Mouse (Mus musculus): Measurements from ENCODE around the gene Mfsd5. TPM values are rescaled to one million over a fixed set of nuclear protein-coding genes. Genes with fewer than 3 reads are reported as not detected.
A peak's percentile ranks its signal among the peaks of the same experiment; 100 is the strongest.

Mfsd5 gene
- total and polyA plus RNA-seq, 2 experiments from 2014 or later = 59.3 to 63.5 TPM

DNA sequence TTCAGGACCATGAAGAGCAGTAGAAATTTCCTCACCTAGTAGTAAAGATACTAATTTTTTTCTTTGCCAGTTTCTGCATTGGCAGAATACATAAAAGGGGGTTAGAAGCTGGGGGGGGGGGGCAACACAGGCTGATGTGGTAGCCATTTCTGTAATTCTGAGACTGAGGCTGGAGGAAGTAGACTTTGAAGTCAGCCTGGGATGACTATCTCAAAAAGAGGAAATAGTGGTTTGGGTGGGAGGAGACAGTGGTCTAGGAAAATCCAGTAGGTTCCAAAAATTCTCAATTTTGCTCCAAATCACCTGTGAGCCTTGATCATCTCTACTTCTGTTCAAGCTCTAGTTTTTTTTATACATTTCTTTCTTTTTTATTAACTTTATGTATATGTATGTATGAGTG lies 32.2 kb downstream of the Mfsd5 start:
- no peaks in the 10 kb centered on the region for H3K27me3 ChIP-seq (ENCODE audit: insufficient read depth, low read length)
- H3K4me1 ChIP-seq (ENCODE audit: insufficient read depth, low read length) = no peaks in the 10 kb centered on the region
- H3K9me3 ChIP-seq (ENCODE audit: low read length) = no peaks in the 10 kb centered on the region
- no peak overlapping the region for H3K27ac ChIP-seq (ENCODE audit: low read depth, low read length)
- no peak for DNase-seq (ENCODE audit: low spot score)
- H3K9ac ChIP-seq (replicated peaks; ENCODE audit: low read length, poor library complexity, severe bottlenecking) = no peak overlapping the region
- no peak for ATAC-seq (ENCODE audit: low FRiP score)
- H3K4me3 ChIP-seq (ENCODE audit: low read depth, low read length) = no peak overlapping the region
- TF ChIP-seq CTCF (IDR thresholded peaks at IDR 0.05) = no peak
- no peak overlapping the region for H3K4me2 ChIP-seq (ENCODE audit: low read depth, low read length, poor library complexity, severe bottlenecking)
- H3K36me3 ChIP-seq (ENCODE audit: insufficient read depth, low read length) = no peaks in the 10 kb centered on the region

DNA sequence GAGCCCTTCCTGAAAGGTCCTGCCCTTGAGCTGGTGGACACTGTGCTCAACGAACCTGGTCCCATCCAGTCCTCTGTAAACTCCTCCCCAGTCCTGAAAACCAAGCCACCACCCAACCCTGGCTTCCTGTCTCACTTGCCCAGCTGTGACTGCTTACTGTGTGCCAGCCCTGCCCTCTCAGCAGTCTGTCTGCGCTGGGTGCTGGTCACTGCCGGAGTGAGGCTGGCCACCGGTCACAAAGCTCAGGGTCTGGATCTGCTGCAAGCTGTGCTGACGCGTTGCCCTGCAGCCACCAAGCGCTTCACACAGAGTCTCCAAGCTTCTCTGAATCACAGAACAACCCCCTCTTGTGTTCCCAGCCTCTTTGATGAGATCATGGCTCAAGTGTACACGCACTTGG lies 36.0 kb downstream of the Mfsd5 start:
- no peak for ATAC-seq (ENCODE audit: low FRiP score)
- no peak overlapping the region for H3K27ac ChIP-seq (ENCODE audit: low read depth, low read length)
- H3K4me1 ChIP-seq (ENCODE audit: insufficient read depth, low read length) = no peaks in the 10 kb centered on the region
- H3K4me2 ChIP-seq (ENCODE audit: low read depth, low read length, poor library complexity, severe bottlenecking) = no peak overlapping the region
- no peak for TF ChIP-seq CTCF (IDR thresholded peaks at IDR 0.05)
- H3K4me3 ChIP-seq (ENCODE audit: low read depth, low read length) = no peak overlapping the region
- no peaks in the 10 kb centered on the region for H3K36me3 ChIP-seq (ENCODE audit: insufficient read depth, low read length)
- 92% methylated on average over 8 of the region's 8 CpGs for WGBS
- no peaks in the 10 kb centered on the region for H3K27me3 ChIP-seq (ENCODE audit: insufficient read depth, low read length)
- no peak overlapping the region for H3K9ac ChIP-seq (replicated peaks; ENCODE audit: low read length, poor library complexity, severe bottlenecking)
- DNase-seq (ENCODE audit: low spot score) = no peak
- no peaks in the 10 kb centered on the region for H3K9me3 ChIP-seq (ENCODE audit: low read length)

DNA sequence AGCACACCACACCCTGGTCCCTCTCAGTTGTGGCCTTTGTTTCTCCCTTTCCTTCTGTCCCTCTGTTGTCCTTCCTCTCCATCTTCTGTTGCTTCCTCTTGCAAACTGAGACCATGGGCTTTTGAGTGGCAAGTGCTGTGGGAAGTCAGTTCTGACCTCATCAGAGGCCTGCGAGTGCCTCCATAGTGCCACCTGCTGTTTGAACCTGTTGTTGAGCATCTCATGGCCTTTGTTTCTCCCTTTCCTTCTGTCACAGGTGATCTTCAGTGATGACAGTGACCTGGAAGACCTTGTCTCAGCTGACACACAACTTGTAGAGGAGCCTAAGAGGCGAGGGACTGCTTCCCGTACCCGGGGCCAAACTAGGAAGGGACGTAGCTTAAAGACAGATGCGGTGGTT lies 37.0 kb downstream of the Mfsd5 start:
- Histone ChIP-seq H3K36me3 (ENCODE audit: insufficient read depth, low read length) (no peaks in the 10 kb centered on the region), H3K4me2 (ENCODE audit: low read depth, low read length, poor library complexity, severe bottlenecking) (no peak overlapping the region), H3K4me1 (ENCODE audit: insufficient read depth, low read length) (no peaks in the 10 kb centered on the region), H3K27me3 (ENCODE audit: insufficient read depth, low read length) (no peaks in the 10 kb centered on the region), H3K27ac (ENCODE audit: low read depth, low read length) (no peak overlapping the region), H3K9ac (replicated peaks; ENCODE audit: low read length, poor library complexity, severe bottlenecking) (no peak overlapping the region), H3K9me3 (ENCODE audit: low read length) (no peaks in the 10 kb centered on the region), H3K4me3 (ENCODE audit: low read depth, low read length) (no peak overlapping the region)
- DNase-seq (ENCODE audit: low spot score) (peak; percentile 53), ATAC-seq (ENCODE audit: low FRiP score) (no peak)
- TF ChIP-seq CTCF (IDR thresholded peaks at IDR 0.05) = peak; percentile 77
- 82% methylated on average over 6 of the region's 6 CpGs for WGBS

DNA sequence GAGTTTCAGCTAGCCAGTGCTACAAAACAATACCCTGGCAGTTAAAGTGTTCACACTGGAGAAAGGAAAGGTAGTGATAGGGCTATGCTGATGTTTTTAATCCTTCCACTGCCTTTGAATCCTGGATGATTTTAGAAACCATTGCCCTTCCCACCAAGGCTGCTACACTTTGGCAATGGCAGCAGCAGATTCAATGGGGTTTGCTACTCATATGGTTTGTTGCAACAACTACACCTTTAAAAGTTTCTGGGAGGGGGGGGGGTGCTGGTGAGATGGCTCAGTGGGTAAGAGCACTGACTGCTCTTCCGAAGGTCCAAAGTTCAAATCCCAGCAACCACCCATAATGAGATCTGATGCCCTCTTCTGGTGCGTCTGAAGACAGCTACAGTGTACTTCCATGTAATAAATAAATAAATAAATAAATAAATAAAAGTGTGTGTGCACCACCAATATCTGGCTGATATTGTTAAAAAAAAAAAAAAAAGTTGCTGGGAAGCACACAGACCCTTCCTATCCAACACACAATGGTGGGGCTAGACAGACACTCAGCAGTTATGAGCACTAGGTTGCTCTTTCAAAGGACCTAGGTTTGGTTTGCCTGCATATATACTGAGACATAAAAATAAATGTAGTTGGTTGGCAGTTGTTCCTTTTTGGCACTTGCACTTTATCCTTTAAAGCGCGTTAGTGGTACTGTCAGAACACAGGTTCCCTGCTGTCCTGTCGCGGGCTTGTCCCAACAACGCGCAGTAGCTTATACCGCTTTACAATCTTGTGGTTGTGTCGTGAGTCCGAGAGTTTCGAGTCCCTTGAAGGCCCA lies 45.6 kb downstream of the Mfsd5 start:
- H3K27ac ChIP-seq (ENCODE audit: low read depth, low read length) = no peak overlapping the region
- H3K36me3 ChIP-seq (ENCODE audit: insufficient read depth, low read length) = peaks cover 6% of the 10 kb centered on the region; the same call in 1 of the 2 replicates
- no peak for TF ChIP-seq CTCF (IDR thresholded peaks at IDR 0.05)
- ATAC-seq (ENCODE audit: low FRiP score) = no peak
- no peak overlapping the region for H3K4me3 ChIP-seq (ENCODE audit: low read depth, low read length)
- 0 out of 2 replicates have a peak overlapping the region, but pooled peaks have one; percentile 15 for H3K4me2 ChIP-seq (ENCODE audit: low read depth, low read length, poor library complexity, severe bottlenecking)
- H3K27me3 ChIP-seq (ENCODE audit: insufficient read depth, low read length) = no peaks in the 10 kb centered on the region
- 78% methylated on average over 12 of the region's 12 CpGs for WGBS
- H3K4me1 ChIP-seq (ENCODE audit: insufficient read depth, low read length) = peaks cover 8% of the 10 kb centered on the region
- DNase-seq (ENCODE audit: low spot score) = no peak
- no peaks in the 10 kb centered on the region for H3K9me3 ChIP-seq (ENCODE audit: low read length)
- H3K9ac ChIP-seq (replicated peaks; ENCODE audit: low read length, poor library complexity, severe bottlenecking) = no peak overlapping the region

DNA sequence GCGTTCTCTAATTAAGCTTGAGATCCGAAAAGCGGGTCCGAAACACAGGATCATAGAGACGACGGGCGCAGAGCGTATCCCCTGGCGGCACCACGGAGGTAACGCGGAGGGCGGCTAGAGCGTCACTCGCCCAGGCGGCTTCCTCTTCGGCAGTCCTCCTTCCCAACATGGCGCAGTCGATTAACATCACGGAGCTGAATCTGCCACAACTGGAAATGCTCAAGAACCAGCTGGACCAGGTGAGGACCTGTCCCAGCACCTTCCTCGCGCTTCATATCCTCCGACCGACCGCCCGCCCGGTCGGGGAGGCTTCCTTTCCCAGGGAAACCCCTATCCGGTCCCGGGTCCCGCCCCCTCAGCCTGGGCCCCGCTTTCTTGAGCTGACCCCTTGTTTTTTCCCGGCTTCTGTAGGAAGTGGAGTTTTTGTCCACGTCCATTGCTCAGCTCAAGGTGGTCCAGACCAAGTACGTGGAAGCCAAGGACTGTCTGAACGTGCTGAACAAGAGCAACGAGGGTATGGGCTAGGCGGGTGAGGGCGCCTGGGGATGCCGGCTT lies 46.8 kb downstream of the Mfsd5 start, which contains the start of gene Pfdn5:
Gene Pfdn5, plus strand, starts transcription at position 95 of the 555 bp plus-strand sequence.
- ATAC-seq (ENCODE audit: low FRiP score) (peak; percentile 90), DNase-seq (ENCODE audit: low spot score) (peak; percentile 89)
- Histone ChIP-seq H3K27ac (ENCODE audit: low read depth, low read length) (peak within 1 kb of the TSS; percentile 67), H3K9me3 (ENCODE audit: low read length) (no peaks in the 10 kb centered on the region), H3K27me3 (ENCODE audit: insufficient read depth, low read length) (no peaks in the 10 kb centered on the region), H3K4me1 (ENCODE audit: insufficient read depth, low read length) (peaks cover 8% of the 10 kb centered on the region), H3K4me2 (ENCODE audit: low read depth, low read length, poor library complexity, severe bottlenecking) (peak within 1 kb of the TSS; percentile 76), H3K4me3 (ENCODE audit: low read depth, low read length) (peak within 1 kb of the TSS; percentile 69), H3K36me3 (ENCODE audit: insufficient read depth, low read length) (peaks cover 13% of the 10 kb centered on the region; the same call in 1 of the 2 replicates), H3K9ac (replicated peaks; ENCODE audit: low read length, poor library complexity, severe bottlenecking) (peak within 1 kb of the TSS; percentile 83)
- TF ChIP-seq CTCF (IDR thresholded peaks at IDR 0.05) = peak; percentile 64
- under 1% methylated on average over 38 of the region's 40 CpGs for WGBS

DNA sequence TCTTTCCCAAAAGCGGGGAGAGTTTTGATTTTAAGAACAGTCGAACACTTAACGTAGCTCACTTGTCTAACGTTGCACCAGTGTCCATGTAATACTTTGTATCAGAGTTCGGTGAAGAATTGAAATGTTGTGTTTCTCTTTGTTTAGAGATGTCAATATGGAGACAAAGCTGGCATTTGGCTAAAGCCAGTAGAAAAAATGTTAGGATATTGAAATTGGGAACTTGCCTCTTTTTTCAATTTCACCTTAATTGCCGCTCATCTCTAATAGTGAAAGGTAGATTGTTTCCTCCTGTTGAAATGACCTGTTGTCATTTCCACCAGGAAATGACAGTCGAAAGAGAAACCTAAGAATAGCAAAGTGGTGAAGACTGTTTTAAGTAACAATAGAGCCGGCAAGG lies 47.6 kb downstream of the Mfsd5 start:
- Histone ChIP-seq H3K27me3 (ENCODE audit: insufficient read depth, low read length) (no peaks in the 10 kb centered on the region), H3K4me2 (ENCODE audit: low read depth, low read length, poor library complexity, severe bottlenecking) (peak overlapping the region; percentile 76), H3K9me3 (ENCODE audit: low read length) (no peaks in the 10 kb centered on the region), H3K4me3 (ENCODE audit: low read depth, low read length) (peak overlapping the region; percentile 69), H3K4me1 (ENCODE audit: insufficient read depth, low read length) (peaks cover 8% of the 10 kb centered on the region), H3K9ac (replicated peaks; ENCODE audit: low read length, poor library complexity, severe bottlenecking) (peak overlapping the region; percentile 83), H3K27ac (ENCODE audit: low read depth, low read length) (no peak overlapping the region), H3K36me3 (ENCODE audit: insufficient read depth, low read length) (peaks cover 13% of the 10 kb centered on the region; the same call in 1 of the 2 replicates)
- WGBS = 70% methylated on average over 8 of the region's 8 CpGs
- DNase-seq (ENCODE audit: low spot score) = no peak
- no peak for TF ChIP-seq CTCF (IDR thresholded peaks at IDR 0.05)
- ATAC-seq (ENCODE audit: low FRiP score) = no peak

Other genes with a start within 250 kb of the Mfsd5 start
- 161 and 169 TPM in 2 replicates for gene Eif4b, start 205.7 kb upstream of the Mfsd5 start, total RNA-seq (2014; rRNA removed)
- gene Eif4b, start 205.7 kb upstream of the Mfsd5 start, polyA plus RNA-seq (2015; fragmentation: Nextera tagmentation; extraction: Ambion mirVana) = 65.8 and 68.2 TPM in 2 replicates
- 18.1 and 20.4 TPM in 2 replicates for gene Tns2, start 179.0 kb upstream of the Mfsd5 start, total RNA-seq (2014; rRNA removed)
- gene Tns2, start 179.0 kb upstream of the Mfsd5 start, polyA plus RNA-seq (2015; fragmentation: Nextera tagmentation; extraction: Ambion mirVana) = 5.1 and 6.3 TPM in 2 replicates
- 120 and 134 TPM in 2 replicates for gene Spryd3, start 143.2 kb upstream of the Mfsd5 start, total RNA-seq (2014; rRNA removed)
- 118 and 120 TPM in 2 replicates for gene Spryd3, start 143.2 kb upstream of the Mfsd5 start, polyA plus RNA-seq (2015; fragmentation: Nextera tagmentation; extraction: Ambion mirVana)
- 11.9 and 13.6 TPM in 2 replicates for gene Igfbp6, start 135.1 kb upstream of the Mfsd5 start, total RNA-seq (2014; rRNA removed)
- gene Igfbp6, start 135.1 kb upstream of the Mfsd5 start, polyA plus RNA-seq (2015; fragmentation: Nextera tagmentation; extraction: Ambion mirVana) = 9.9 and 12.7 TPM in 2 replicates
- gene Soat2, start 128.9 kb upstream of the Mfsd5 start, total RNA-seq (2014; rRNA removed) = 0.61 TPM in 1 of 2 replicates, not detected in the other
- gene Soat2, start 128.9 kb upstream of the Mfsd5 start, polyA plus RNA-seq (2015; fragmentation: Nextera tagmentation; extraction: Ambion mirVana) = 0.06 and 0.12 TPM in 2 replicates
- 42.9 and 57.7 TPM in 2 replicates for gene Zfp740, start 76.2 kb upstream of the Mfsd5 start, total RNA-seq (2014; rRNA removed)
- gene Zfp740, start 76.2 kb upstream of the Mfsd5 start, polyA plus RNA-seq (2015; fragmentation: Nextera tagmentation; extraction: Ambion mirVana) = 25.1 and 27.6 TPM in 2 replicates
- gene Csad, start 74.7 kb upstream of the Mfsd5 start, total RNA-seq (2014; rRNA removed) = 30.3 and 47.5 TPM in 2 replicates
- gene Csad, start 74.7 kb upstream of the Mfsd5 start, polyA plus RNA-seq (2015; fragmentation: Nextera tagmentation; extraction: Ambion mirVana) = 32.8 and 34.6 TPM in 2 replicates
- 0.88 and 1.5 TPM in 2 replicates for gene Itgb7, start 47.5 kb upstream of the Mfsd5 start, total RNA-seq (2014; rRNA removed)
- gene Itgb7, start 47.5 kb upstream of the Mfsd5 start, polyA plus RNA-seq (2015; fragmentation: Nextera tagmentation; extraction: Ambion mirVana) = 1.1 and 1.2 TPM in 2 replicates
- gene Rarg, start 21.9 kb upstream of the Mfsd5 start, total RNA-seq (2014; rRNA removed) = 4.4 and 12.6 TPM in 2 replicates
- gene Rarg, start 21.9 kb upstream of the Mfsd5 start, polyA plus RNA-seq (2015; fragmentation: Nextera tagmentation; extraction: Ambion mirVana) = 3.9 and 4.2 TPM in 2 replicates
- gene Gm9918, start 8.9 kb upstream of the Mfsd5 start, total RNA-seq (2014; rRNA removed) = not detected in 2 replicates
- gene Gm9918, start 8.9 kb upstream of the Mfsd5 start, polyA plus RNA-seq (2015; fragmentation: Nextera tagmentation; extraction: Ambion mirVana) = not detected in 2 replicates
- gene Espl1, start 16.8 kb downstream of the Mfsd5 start, total RNA-seq (2014; rRNA removed) = 2.7 and 4.5 TPM in 2 replicates
- 1.7 and 2.7 TPM in 2 replicates for gene Espl1, start 16.8 kb downstream of the Mfsd5 start, polyA plus RNA-seq (2015; fragmentation: Nextera tagmentation; extraction: Ambion mirVana)
- gene Pfdn5, start 46.7 kb downstream of the Mfsd5 start, total RNA-seq (2014; rRNA removed) = 145 and 153 TPM in 2 replicates
- 525 and 567 TPM in 2 replicates for gene Pfdn5, start 46.7 kb downstream of the Mfsd5 start, polyA plus RNA-seq (2015; fragmentation: Nextera tagmentation; extraction: Ambion mirVana)
- 63.1 and 69.1 TPM in 2 replicates for gene Myg1, start 52.3 kb downstream of the Mfsd5 start, total RNA-seq (2014; rRNA removed)
- 83.2 and 87.1 TPM in 2 replicates for gene Myg1, start 52.3 kb downstream of the Mfsd5 start, polyA plus RNA-seq (2015; fragmentation: Nextera tagmentation; extraction: Ambion mirVana)
- gene Aaas, start 71.3 kb downstream of the Mfsd5 start, total RNA-seq (2014; rRNA removed) = 21.8 and 31.1 TPM in 2 replicates
- 30.1 and 32.8 TPM in 2 replicates for gene Aaas, start 71.3 kb downstream of the Mfsd5 start, polyA plus RNA-seq (2015; fragmentation: Nextera tagmentation; extraction: Ambion mirVana)
- gene Sp7, start 87.7 kb downstream of the Mfsd5 start, total RNA-seq (2014; rRNA removed) = 0.47 and 0.60 TPM in 2 replicates
- gene Sp7, start 87.7 kb downstream of the Mfsd5 start, polyA plus RNA-seq (2015; fragmentation: Nextera tagmentation; extraction: Ambion mirVana) = 0.10 and 0.31 TPM in 2 replicates
- 20.9 and 25.6 TPM in 2 replicates for gene Sp1, start 126.7 kb downstream of the Mfsd5 start, total RNA-seq (2014; rRNA removed)
- 2.2 and 2.8 TPM in 2 replicates for gene Sp1, start 126.7 kb downstream of the Mfsd5 start, polyA plus RNA-seq (2015; fragmentation: Nextera tagmentation; extraction: Ambion mirVana)
- gene Amhr2, start 165.9 kb downstream of the Mfsd5 start, total RNA-seq (2014; rRNA removed) = 0.38 and 0.85 TPM in 2 replicates
- 0.60 and 1.0 TPM in 2 replicates for gene Amhr2, start 165.9 kb downstream of the Mfsd5 start, polyA plus RNA-seq (2015; fragmentation: Nextera tagmentation; extraction: Ambion mirVana)
- 23.1 and 23.2 TPM in 2 replicates for gene Prr13, start 179.6 kb downstream of the Mfsd5 start, total RNA-seq (2014; rRNA removed)
- gene Prr13, start 179.6 kb downstream of the Mfsd5 start, polyA plus RNA-seq (2015; fragmentation: Nextera tagmentation; extraction: Ambion mirVana) = 93.5 and 99.1 TPM in 2 replicates
- 150 and 181 TPM in 2 replicates for gene Pcbp2, start 191.1 kb downstream of the Mfsd5 start, total RNA-seq (2014; rRNA removed)
- 90.3 and 103 TPM in 2 replicates for gene Pcbp2, start 191.1 kb downstream of the Mfsd5 start, polyA plus RNA-seq (2015; fragmentation: Nextera tagmentation; extraction: Ambion mirVana)
- not detected in 2 replicates for gene Gm10337, start 224.3 kb downstream of the Mfsd5 start, total RNA-seq (2014; rRNA removed)
- gene Gm10337, start 224.3 kb downstream of the Mfsd5 start, polyA plus RNA-seq (2015; fragmentation: Nextera tagmentation; extraction: Ambion mirVana) = 15.9 and 18.2 TPM in 2 replicates
- 73.3 and 82.1 TPM in 2 replicates for gene Map3k12, start 237.6 kb downstream of the Mfsd5 start, total RNA-seq (2014; rRNA removed)
- gene Map3k12, start 237.6 kb downstream of the Mfsd5 start, polyA plus RNA-seq (2015; fragmentation: Nextera tagmentation; extraction: Ambion mirVana) = 49.7 and 50.1 TPM in 2 replicates
- gene Tarbp2, start 238.7 kb downstream of the Mfsd5 start, total RNA-seq (2014; rRNA removed) = 78.4 and 96.9 TPM in 2 replicates
- gene Tarbp2, start 238.7 kb downstream of the Mfsd5 start, polyA plus RNA-seq (2015; fragmentation: Nextera tagmentation; extraction: Ambion mirVana) = 107 and 116 TPM in 2 replicates
- gene Npff, start 245.5 kb downstream of the Mfsd5 start, total RNA-seq (2014; rRNA removed) = 2.6 and 2.7 TPM in 2 replicates
- gene Npff, start 245.5 kb downstream of the Mfsd5 start, polyA plus RNA-seq (2015; fragmentation: Nextera tagmentation; extraction: Ambion mirVana) = 0.99 and 1.3 TPM in 2 replicates

Measured in midbrain, postnatal 0 days (tissue).